Mouse (Mus musculus): ENCODE measurements around the gene Kcns1.

Kcns1 gene

GRCm38 (mm10) chr2:164168571-164168946, 2.4 kb downstream of the Kcns1 start:
- peak; percentile 19 for DNase-seq

- no peak for DNase-seq
Measured at GRCm38 (mm10) chr2:164167752-164168570, 3.0 kb downstream of the Kcns1 start.

- DNase-seq: no peak
Measured at GRCm38 (mm10) chr2:164164941-164165340, 6.0 kb downstream of the Kcns1 start.

GRCm38 (mm10) chr2:164161515-164162055, 9.3 kb downstream of the Kcns1 start:
- DNase-seq: no peak

GRCm38 (mm10) chr2:164158838-164159237, 12.1 kb downstream of the Kcns1 start:
- DNase-seq: no peak

GRCm38 (mm10) chr2:164156158-164156557, 14.8 kb downstream of the Kcns1 start:
- DNase-seq: no peak

- no peak for DNase-seq
Measured at GRCm38 (mm10) chr2:164154007-164154406, 16.9 kb downstream of the Kcns1 start.

GRCm38 (mm10) chr2:164152341-164152740, 18.6 kb downstream of the Kcns1 start:
- DNase-seq: no peak

GRCm38 (mm10) chr2:164150086-164150760, 20.7 kb downstream of the Kcns1 start:
- peak; percentile 10 for DNase-seq

GRCm38 (mm10) chr2:164146556-164146955, 24.4 kb downstream of the Kcns1 start:
- peak; percentile 21 for DNase-seq

- DNase-seq: no peak
Measured at GRCm38 (mm10) chr2:164144541-164144940, 26.4 kb downstream of the Kcns1 start.

- DNase-seq: no peak
Measured at GRCm38 (mm10) chr2:164144025-164144424, 26.9 kb downstream of the Kcns1 start.

- DNase-seq: peak; percentile 31
Measured at GRCm38 (mm10) chr2:164142021-164142420, 28.9 kb downstream of the Kcns1 start.

- peak; percentile 38 for DNase-seq
Measured at GRCm38 (mm10) chr2:164137754-164138153, 33.2 kb downstream of the Kcns1 start.

- DNase-seq: no peak
Measured at GRCm38 (mm10) chr2:164136393-164136792, 34.5 kb downstream of the Kcns1 start.

- no peak for DNase-seq
Measured at GRCm38 (mm10) chr2:164135367-164135766, 35.5 kb downstream of the Kcns1 start.

GRCm38 (mm10) chr2:164134563-164134962, 36.4 kb downstream of the Kcns1 start:
- DNase-seq: peak; percentile 34

GRCm38 (mm10) chr2:164131586-164131985, 39.3 kb downstream of the Kcns1 start:
- DNase-seq: no peak

GRCm38 (mm10) chr2:164128576-164129411, 42.1 kb downstream of the Kcns1 start:
- no peak for DNase-seq

GRCm38 (mm10) chr2:164127297-164127696, 43.6 kb downstream of the Kcns1 start:
- DNase-seq: no peak

- peak; percentile 84 for DNase-seq
Measured at GRCm38 (mm10) chr2:164126533-164126955, 44.4 kb downstream of the Kcns1 start.

GRCm38 (mm10) chr2:164123169-164123766, 47.6 kb downstream of the Kcns1 start:
- DNase-seq: no peak

- DNase-seq: no peak
Measured at GRCm38 (mm10) chr2:164119503-164119902, 51.4 kb downstream of the Kcns1 start.

All from layer of hippocampus, adult 9-11 months (tissue).